Mouse (Mus musculus): Measurements from ENCODE around the gene Hist1h2ab. TPM values are rescaled to one million over a fixed set of nuclear protein-coding genes. Genes with fewer than 3 reads are reported as not detected.
"Not testable (repeated sequence)": the region's sequence is repeated elsewhere in the genome, so short reads cannot be mapped to it uniquely, and the experiment has no call there.

Hist1h2ab gene
- polyA plus RNA-seq, 1 experiment from 2014 or later, result 49.0 TPM

- no peaks in the 10 kb centered on the region for H3K27me3 ChIP-seq (ENCODE audit: control insufficient read depth, insufficient read depth, low read depth, low read length)
- ATAC-seq (ENCODE audit: low read depth), result peak; percentile 64
- WGBS (ENCODE audit: insufficient replicate concordance), result 1% methylated on average over 12 of the region's 22 CpGs
- H3K9me3 ChIP-seq (replicated peaks; ENCODE audit: control insufficient read depth, low read length), result no peaks in the 10 kb centered on the region
- peak within 1 kb of the TSS; percentile 60 for H3K4me3 ChIP-seq (ENCODE audit: low read depth, low read length)
- peak within 1 kb of the TSS; percentile 93 for H3K27ac ChIP-seq (ENCODE audit: low read length)
- peak within 1 kb of the TSS; percentile 64 for H3K9ac ChIP-seq (ENCODE audit: low read depth, low read length)
- peaks cover 31% of the 10 kb centered on the region for H3K4me1 ChIP-seq (ENCODE audit: control insufficient read depth, low read depth, low read length)
- H3K36me3 ChIP-seq (ENCODE audit: control insufficient read depth, insufficient read depth), result no peaks in the 10 kb centered on the region
- peak within 1 kb of the TSS; percentile 87 for H3K4me2 ChIP-seq (ENCODE audit: low read depth, low read length)
Observed at GRCm38 (mm10) chr13:23756790-23757189, 5.9 kb downstream of the Hist1h2ab start, which contains the start of gene Hist1h4b. TSS of gene Hist1h4b (plus strand) at chr13:23757013.

- ATAC-seq (ENCODE audit: low read depth), result peak; percentile 7
- WGBS (ENCODE audit: insufficient replicate concordance), result under 1% methylated on average over 14 of the region's 23 CpGs
- Histone ChIP-seq H3K9ac (ENCODE audit: low read depth, low read length) (peak overlapping the region; percentile 64), H3K9me3 (replicated peaks; ENCODE audit: control insufficient read depth, low read length) (no peaks in the 10 kb centered on the region), H3K27me3 (ENCODE audit: control insufficient read depth, insufficient read depth, low read depth, low read length) (no peaks in the 10 kb centered on the region), H3K4me2 (ENCODE audit: low read depth, low read length) (peak overlapping the region; percentile 87), H3K36me3 (ENCODE audit: control insufficient read depth, insufficient read depth) (no peaks in the 10 kb centered on the region), H3K4me1 (ENCODE audit: control insufficient read depth, low read depth, low read length) (peaks cover 31% of the 10 kb centered on the region), H3K4me3 (ENCODE audit: low read depth, low read length) (peak overlapping the region; percentile 60), H3K27ac (ENCODE audit: low read length) (peak overlapping the region; percentile 93)
Observed at GRCm38 (mm10) chr13:23757211-23757773, 6.4 kb downstream of the Hist1h2ab start.

GRCm38 (mm10) chr13:23757921-23758320 is 7.0 kb downstream of the Hist1h2ab start:
- no peaks in the 10 kb centered on the region for H3K36me3 ChIP-seq (ENCODE audit: control insufficient read depth, insufficient read depth)
- peak overlapping the region; percentile 87 for H3K4me2 ChIP-seq (ENCODE audit: low read depth, low read length)
- H3K27ac ChIP-seq (ENCODE audit: low read length), result peak overlapping the region; percentile 92
- peak overlapping the region; percentile 40 for H3K9ac ChIP-seq (ENCODE audit: low read depth, low read length)
- H3K4me1 ChIP-seq (ENCODE audit: control insufficient read depth, low read depth, low read length), result peaks cover 34% of the 10 kb centered on the region
- 31% methylated on average over 3 of the region's 3 CpGs for WGBS (ENCODE audit: insufficient replicate concordance)
- ATAC-seq (ENCODE audit: low read depth), result no peak
- peak overlapping the region; percentile 38 for H3K4me3 ChIP-seq (ENCODE audit: low read depth, low read length)
- no peaks in the 10 kb centered on the region for H3K27me3 ChIP-seq (ENCODE audit: control insufficient read depth, insufficient read depth, low read depth, low read length)
- no peaks in the 10 kb centered on the region for H3K9me3 ChIP-seq (replicated peaks; ENCODE audit: control insufficient read depth, low read length)

- Histone ChIP-seq H3K4me2 (ENCODE audit: low read depth, low read length) (peak overlapping the region; percentile 86), H3K27ac (ENCODE audit: low read length) (peak overlapping the region; percentile 92), H3K4me3 (ENCODE audit: low read depth, low read length) (no peak overlapping the region), H3K4me1 (ENCODE audit: control insufficient read depth, low read depth, low read length) (peaks cover 38% of the 10 kb centered on the region), H3K36me3 (ENCODE audit: control insufficient read depth, insufficient read depth) (no peaks in the 10 kb centered on the region), H3K9ac (ENCODE audit: low read depth, low read length) (peak overlapping the region; percentile 26; the same call in 1 of the 2 replicates), H3K27me3 (ENCODE audit: control insufficient read depth, insufficient read depth, low read depth, low read length) (no peaks in the 10 kb centered on the region), H3K9me3 (replicated peaks; ENCODE audit: control insufficient read depth, low read length) (no peaks in the 10 kb centered on the region)
- ATAC-seq (ENCODE audit: low read depth), result no peak
- WGBS (ENCODE audit: insufficient replicate concordance), result 84% methylated on average over 3 of the region's 3 CpGs
Observed at GRCm38 (mm10) chr13:23759251-23759771, 8.4 kb downstream of the Hist1h2ab start.

- peaks cover 44% of the 10 kb centered on the region for H3K4me1 ChIP-seq (ENCODE audit: control insufficient read depth, low read depth, low read length)
- H3K27me3 ChIP-seq (ENCODE audit: control insufficient read depth, insufficient read depth, low read depth, low read length), result no peaks in the 10 kb centered on the region
- H3K4me3 ChIP-seq (ENCODE audit: low read depth, low read length), result peak overlapping the region; percentile 67
- no peaks in the 10 kb centered on the region for H3K9me3 ChIP-seq (replicated peaks; ENCODE audit: control insufficient read depth, low read length)
- WGBS (ENCODE audit: insufficient replicate concordance), result 52% methylated on average over 1 of the region's 1 CpGs
- H3K4me2 ChIP-seq (ENCODE audit: low read depth, low read length), result peak overlapping the region; percentile 86
- H3K27ac ChIP-seq (ENCODE audit: low read length), result peak overlapping the region; percentile 96
- no peak for ATAC-seq (ENCODE audit: low read depth)
- peak overlapping the region; percentile 78 for H3K9ac ChIP-seq (ENCODE audit: low read depth, low read length)
- H3K36me3 ChIP-seq (ENCODE audit: control insufficient read depth, insufficient read depth), result no peaks in the 10 kb centered on the region
Observed at GRCm38 (mm10) chr13:23759916-23760239, 9.0 kb downstream of the Hist1h2ab start.

- no peaks in the 10 kb centered on the region for H3K36me3 ChIP-seq (ENCODE audit: control insufficient read depth, insufficient read depth)
- peak overlapping the region; percentile 78 for H3K9ac ChIP-seq (ENCODE audit: low read depth, low read length)
- peak overlapping the region; percentile 96 for H3K27ac ChIP-seq (ENCODE audit: low read length)
- H3K27me3 ChIP-seq (ENCODE audit: control insufficient read depth, insufficient read depth, low read depth, low read length), result no peaks in the 10 kb centered on the region
- peak overlapping the region; percentile 86 for H3K4me2 ChIP-seq (ENCODE audit: low read depth, low read length)
- H3K4me1 ChIP-seq (ENCODE audit: control insufficient read depth, low read depth, low read length), result peaks cover 46% of the 10 kb centered on the region
- no peaks in the 10 kb centered on the region for H3K9me3 ChIP-seq (replicated peaks; ENCODE audit: control insufficient read depth, low read length)
- ATAC-seq (ENCODE audit: low read depth), result no peak
- peak overlapping the region; percentile 67 for H3K4me3 ChIP-seq (ENCODE audit: low read depth, low read length)
- under 1% methylated on average over 19 of the region's 27 CpGs for WGBS (ENCODE audit: insufficient replicate concordance)
Observed at GRCm38 (mm10) chr13:23760240-23760971, 9.5 kb downstream of the Hist1h2ab start.

- peak; percentile 57 for ATAC-seq (ENCODE audit: low read depth)
- Histone ChIP-seq H3K27me3 (ENCODE audit: control insufficient read depth, insufficient read depth, low read depth, low read length) (no peaks in the 10 kb centered on the region), H3K4me1 (ENCODE audit: control insufficient read depth, low read depth, low read length) (peaks cover 43% of the 10 kb centered on the region), H3K9ac (ENCODE audit: low read depth, low read length) (peak within 1 kb of the TSS; percentile 78), H3K27ac (ENCODE audit: low read length) (peak within 1 kb of the TSS; percentile 96), H3K4me3 (ENCODE audit: low read depth, low read length) (peak within 1 kb of the TSS; percentile 67), H3K9me3 (replicated peaks; ENCODE audit: control insufficient read depth, low read length) (no peaks in the 10 kb centered on the region), H3K4me2 (ENCODE audit: low read depth, low read length) (peak within 1 kb of the TSS; percentile 86), H3K36me3 (ENCODE audit: control insufficient read depth, insufficient read depth) (no peaks in the 10 kb centered on the region)
- WGBS (ENCODE audit: insufficient replicate concordance), result under 1% methylated on average over 61 of the region's 72 CpGs
Observed at GRCm38 (mm10) chr13:23760972-23761864, 10.3 kb downstream of the Hist1h2ab start, which contains the start of gene Hist1h4a. TSS of gene Hist1h4a (minus strand) at chr13:23761230.

- H3K27me3 ChIP-seq (ENCODE audit: control insufficient read depth, insufficient read depth, low read depth, low read length), result not testable (repeated sequence)
- under 1% methylated on average over 27 of the region's 52 CpGs for WGBS (ENCODE audit: insufficient replicate concordance)
- peak within 1 kb of the TSS; percentile 78 for H3K9ac ChIP-seq (ENCODE audit: low read depth, low read length)
Observed at GRCm38 (mm10) chr13:23761871-23762821, 11.2 kb downstream of the Hist1h2ab start, which contains the start of gene Hist1h3a. TSS of gene Hist1h3a (minus strand) at chr13:23762386.

More at GRCm38 (mm10) chr13:23761871-23762821, 11.2 kb downstream of the Hist1h2ab start, which contains the start of gene Hist1h3a:
- Histone ChIP-seq H3K4me3 (ENCODE audit: low read depth, low read length) (peak within 1 kb of the TSS; percentile 67), H3K4me2 (ENCODE audit: low read depth, low read length) (peak within 1 kb of the TSS; percentile 86), H3K4me1 (ENCODE audit: control insufficient read depth, low read depth, low read length) (peaks cover 46% of the 10 kb centered on the region), H3K27ac (ENCODE audit: low read length) (peak within 1 kb of the TSS; percentile 96)
- ATAC-seq (ENCODE audit: low read depth), result peak; percentile 56
- not testable (repeated sequence) for H3K36me3 ChIP-seq (ENCODE audit: control insufficient read depth, insufficient read depth); H3K9me3 ChIP-seq (replicated peaks; ENCODE audit: control insufficient read depth, low read length)
